ENCODE assay signal across 11 mouse cellular contexts in genomic region chr10:80321014-80321669, GRCm38 (mm10). TPM values are rescaled to one million over a fixed set of nuclear protein-coding genes. Genes with fewer than 3 reads are reported as not detected.
DNase-seq lines count a peak whose midpoint lies in the region; ATAC-seq and TF ChIP-seq lines count a peak whose summit lies in the region.
"Had no signal": no experiment of that assay in that cellular context is flagged by ENCODE, and none has a peak within 500 bp of the region (broad histone marks: within the 10 kb centered on the region; RNA-seq: fewer than 3 reads in every experiment).

No protein-coding gene starts in this region.

- WGBS in stomach, embryonic 16.5 days, result 75% methylated on average over 6 of the region's 6 CpGs
- WGBS in stomach, postnatal 0 days, result 67% methylated on average over 6 of the region's 6 CpGs
- 57% methylated on average over 6 of the region's 6 CpGs for WGBS in macrophage (ENCODE audit: missing documents)

- no peak overlapping the region for H3K4me3 ChIP-seq in stomach, embryonic 16.5 days (replicated peaks; ENCODE audit: low read length)
- H3K4me3 ChIP-seq in stomach, postnatal 0 days (ENCODE audit: low read depth, low read length), result no peak overlapping the region
- H3K4me3 ChIP-seq in macrophage (ENCODE audit: inconsistent target), result peak overlapping the region; percentile 90; the same call in 1 of the 2 replicates

- DNase-seq in heart, adult 11 months, result peak; percentile 94
- no peak for DNase-seq in heart, postnatal 14 days
- DNase-seq in stomach, postnatal 0 days (ENCODE audit: low spot score), result no peak
- DNase-seq in cerebellum, postnatal 4 days (ENCODE audit: low spot score in 2 of 2), result no peak
- no peak for DNase-seq in layer of hippocampus, adult 9-11 months

- H3K79me2 ChIP-seq in macrophage (ENCODE audit: inconsistent target), result peaks cover 22% of the 10 kb centered on the region

- H3K9ac ChIP-seq in stomach, embryonic 16.5 days (ENCODE audit: low read length), result no peak overlapping the region; the same call in 1 of the 2 replicates
- no peak overlapping the region for H3K9ac ChIP-seq in stomach, postnatal 0 days (ENCODE audit: low read length)

- H3K9me3 ChIP-seq in stomach, embryonic 16.5 days (replicated peaks; ENCODE audit: control insufficient read depth, low read length), result no peaks in the 10 kb centered on the region
- no peaks in the 10 kb centered on the region for H3K9me3 ChIP-seq in stomach, postnatal 0 days (ENCODE audit: control insufficient read depth, low read length)
- H3K9me3 ChIP-seq: neural tube, embryonic 13.5 days; stomach, embryonic 15.5 days had no signal

- H3K4me1 ChIP-seq in stomach, embryonic 16.5 days (ENCODE audit: control insufficient read depth, insufficient read depth, low read length), result peaks cover 13% of the 10 kb centered on the region; the same call in 1 of the 2 replicates
- peaks cover 8% of the 10 kb centered on the region; the same call in 1 of the 2 replicates for H3K4me1 ChIP-seq in stomach, postnatal 0 days (replicated peaks; ENCODE audit: control insufficient read depth, insufficient read depth)

- no peak for ATAC-seq in stomach, embryonic 16.5 days (ENCODE audit: insufficient read depth, low FRiP score)
- ATAC-seq in stomach, postnatal 0 days (ENCODE audit: low FRiP score, low TSS enrichment), result no peak
- peak; percentile 42 for ATAC-seq in inflammation-experienced regulatory T-cells, adult 6 months

- peak overlapping the region; percentile 20; the same call in 1 of the 2 replicates for H3K4me2 ChIP-seq in stomach, embryonic 16.5 days (ENCODE audit: low read depth, low read length)
- H3K4me2 ChIP-seq in stomach, postnatal 0 days (replicated peaks; ENCODE audit: low read depth), result no peak overlapping the region

- peaks cover 5% of the 10 kb centered on the region; the same call in 1 of the 2 replicates for H3K36me3 ChIP-seq in stomach, embryonic 16.5 days (ENCODE audit: control insufficient read depth, insufficient read depth, low read length)
- peaks cover 8% of the 10 kb centered on the region; the same call in 1 of the 2 replicates for H3K36me3 ChIP-seq in stomach, postnatal 0 days (ENCODE audit: control insufficient read depth, insufficient read depth, low read length)
- H3K36me3 ChIP-seq in macrophage (ENCODE audit: inconsistent target), result no peaks in the 10 kb centered on the region; the same call in 1 of the 2 replicates
- H3K36me3 ChIP-seq: stomach, embryonic 15.5 days had no signal

- H3K27ac ChIP-seq in stomach, embryonic 16.5 days (ENCODE audit: low read length), result peak overlapping the region; percentile 5; the same call in 1 of the 2 replicates
- no peak overlapping the region for H3K27ac ChIP-seq in stomach, postnatal 0 days (replicated peaks)
- peak overlapping the region; percentile 76 for H3K27ac ChIP-seq in macrophage

- intact Hi-C loops in heart, postnatal 14 days (cut with DNase I), result no loop called here

- no peak for TF ChIP-seq EP300 in stomach, postnatal 0 days (optimal IDR thresholded peaks at IDR 0.05)

- TF ChIP-seq CTCF in stomach, postnatal 0 days (IDR thresholded peaks at IDR 0.05; ENCODE audit: low read depth), result no peak

- peaks cover 6% of the 10 kb centered on the region for H3K27me3 ChIP-seq in stomach, embryonic 16.5 days (ENCODE audit: control insufficient read depth, insufficient read depth, low read length)
- H3K27me3 ChIP-seq in stomach, postnatal 0 days (ENCODE audit: control insufficient read depth, insufficient read depth, low read length), result no peaks in the 10 kb centered on the region

RNA-seq across cellular contexts. Expression of gene 2310011J03Rik, which starts 0.8 kb away (rescaled TPM):
- 10 to 100 TPM; 13.3 to 15.0 TPM for total RNA-seq in heart, postnatal 14 days (2021)
- 46.6 and 48.1 TPM in 2 replicates for polyA plus RNA-seq in stomach, embryonic 16.5 days (2015; fragmentation: Nextera tagmentation; extraction: Ambion mirVana)
- polyA plus RNA-seq in stomach, postnatal 0 days (2015; fragmentation: Nextera tagmentation; extraction: Ambion mirVana), result 50.3 and 51.2 TPM in 2 replicates
- polyA plus RNA-seq in inflammation-experienced regulatory T-cells, adult 6 months (2017; shearing (Covaris generic)), result 10 to 100 TPM; 38.1 to 52.1 (median 41.8) TPM
- total RNA-seq in macrophage (2018; cell fraction: chromatin; rRNA removed), result 10 to 100 TPM in 22 of 26 experiments, 1 to 10 TPM in 4; 6.8 to 27.9 (median 18.6) TPM
- 10 to 100 TPM; 31.4 to 74.2 (median 50.9) TPM for total RNA-seq in macrophage (2018; cell fraction: cytosol; rRNA removed)
- 10 to 100 TPM; 10.6 to 50.1 (median 29.7) TPM for total RNA-seq in macrophage (2018; cell fraction: nucleus; rRNA removed)
- polyA plus RNA-seq in macrophage (2018), result 20.5 to 43.3 TPM (median 41.4 TPM) in 3 replicates

RNA-seq across cellular contexts. Expression of gene Pcsk4, which starts 8.2 kb away (rescaled TPM):
- total RNA-seq in heart, postnatal 14 days (2021), result 1 to 10 TPM; 1.0 to 1.7 TPM
- polyA plus RNA-seq in stomach, embryonic 16.5 days (2015; fragmentation: Nextera tagmentation; extraction: Ambion mirVana), result 3.7 and 4.4 TPM in 2 replicates
- 2.2 and 2.3 TPM in 2 replicates for polyA plus RNA-seq in stomach, postnatal 0 days (2015; fragmentation: Nextera tagmentation; extraction: Ambion mirVana)
- 10 to 100 TPM in 1 of 3 experiments, 1 to 10 TPM in 2; 2.2 to 10.8 (median 9.5) TPM for polyA plus RNA-seq in inflammation-experienced regulatory T-cells, adult 6 months (2017; shearing (Covaris generic))
- 1 to 10 TPM in 5 of 26 experiments, under 1 TPM in 12, not detected in 9; 0.44 to 2.4 (median 0.81) TPM for total RNA-seq in macrophage (2018; cell fraction: chromatin; rRNA removed)
- under 1 TPM in 25 of 26 experiments, not detected in 1; 0.12 to 0.75 (median 0.44) TPM for total RNA-seq in macrophage (2018; cell fraction: cytosol; rRNA removed)
- 1 to 10 TPM in 9 of 26 experiments, under 1 TPM in 11, not detected in 6; 0.31 to 5.3 (median 0.90) TPM for total RNA-seq in macrophage (2018; cell fraction: nucleus; rRNA removed)
- polyA plus RNA-seq in macrophage (2018), result 0.36 to 0.99 TPM (median 0.64 TPM) in 3 replicates

RNA-seq across cellular contexts. Expression of gene Reep6, which starts 8.6 kb away (rescaled TPM):
- 1 to 10 TPM; 2.0 to 2.6 TPM for total RNA-seq in heart, postnatal 14 days (2021)
- 45.2 and 51.1 TPM in 2 replicates for polyA plus RNA-seq in stomach, embryonic 16.5 days (2015; fragmentation: Nextera tagmentation; extraction: Ambion mirVana)
- 13.5 and 17.6 TPM in 2 replicates for polyA plus RNA-seq in stomach, postnatal 0 days (2015; fragmentation: Nextera tagmentation; extraction: Ambion mirVana)
- polyA plus RNA-seq in inflammation-experienced regulatory T-cells, adult 6 months (2017; shearing (Covaris generic)), result not detected
- under 1 TPM in 2 of 26 experiments, not detected in 24; 0.32 to 0.37 TPM for total RNA-seq in macrophage (2018; cell fraction: chromatin; rRNA removed)
- under 1 TPM in 24 of 26 experiments, not detected in 2; 0.05 to 0.48 (median 0.17) TPM for total RNA-seq in macrophage (2018; cell fraction: cytosol; rRNA removed)
- total RNA-seq in macrophage (2018; cell fraction: nucleus; rRNA removed), result under 1 TPM in 1 of 26 experiments, not detected in 25; 0.81 TPM
- polyA plus RNA-seq in macrophage (2018), result 0.14 to 0.42 TPM (median 0.14 TPM) in 3 replicates

RNA-seq across cellular contexts. Expression of gene Apc2, which starts 25.4 kb away (rescaled TPM):
- 1 to 10 TPM; 2.3 to 3.6 TPM for total RNA-seq in heart, postnatal 14 days (2021)
- polyA plus RNA-seq in stomach, embryonic 16.5 days (2015; fragmentation: Nextera tagmentation; extraction: Ambion mirVana), result 3.3 and 4.3 TPM in 2 replicates
- polyA plus RNA-seq in stomach, postnatal 0 days (2015; fragmentation: Nextera tagmentation; extraction: Ambion mirVana), result 1.2 and 1.3 TPM in 2 replicates
- polyA plus RNA-seq in inflammation-experienced regulatory T-cells, adult 6 months (2017; shearing (Covaris generic)), result under 1 TPM; 0.04 to 0.35 (median 0.05) TPM
- total RNA-seq in macrophage (2018; cell fraction: chromatin; rRNA removed), result 1 to 10 TPM in 1 of 26 experiments, under 1 TPM in 22, not detected in 3; 0.06 to 1.2 (median 0.46) TPM
- under 1 TPM; 0.03 to 0.24 (median 0.11) TPM for total RNA-seq in macrophage (2018; cell fraction: cytosol; rRNA removed)
- total RNA-seq in macrophage (2018; cell fraction: nucleus; rRNA removed), result under 1 TPM in 24 of 26 experiments, not detected in 2; 0.06 to 0.78 (median 0.23) TPM
- 0.03 to 0.13 TPM (median 0.06 TPM) in 3 replicates for polyA plus RNA-seq in macrophage (2018)
- total RNA-seq: megakaryocyte-erythroid progenitor cell, adult 5-6 weeks had no signal

RNA-seq across cellular contexts. Expression of gene Adamtsl5, which starts 27.1 kb away (rescaled TPM):
- total RNA-seq in heart, postnatal 14 days (2021), result 10 to 100 TPM; 43.8 to 44.5 TPM
- 22.0 and 24.0 TPM in 2 replicates for polyA plus RNA-seq in stomach, embryonic 16.5 days (2015; fragmentation: Nextera tagmentation; extraction: Ambion mirVana)
- polyA plus RNA-seq in stomach, postnatal 0 days (2015; fragmentation: Nextera tagmentation; extraction: Ambion mirVana), result 12.2 and 12.8 TPM in 2 replicates
- not detected for polyA plus RNA-seq in inflammation-experienced regulatory T-cells, adult 6 months (2017; shearing (Covaris generic))
- total RNA-seq in macrophage (2018; cell fraction: chromatin; rRNA removed), result 10 to 100 TPM; 15.3 to 98.0 (median 38.8) TPM
- total RNA-seq in macrophage (2018; cell fraction: cytosol; rRNA removed), result 10 to 100 TPM in 11 of 26 experiments, 1 to 10 TPM in 15; 5.0 to 16.2 (median 8.8) TPM
- total RNA-seq in macrophage (2018; cell fraction: nucleus; rRNA removed), result 10 to 100 TPM in 21 of 26 experiments, 1 to 10 TPM in 5; 7.1 to 36.3 (median 17.7) TPM
- 4.7 to 10.2 TPM (median 8.1 TPM) in 3 replicates for polyA plus RNA-seq in macrophage (2018)

Comparison
In these comparisons a context has a peak if more than half of its experiments do, and no peak if none do; other contexts are left out.
1. RNA of gene Reep6, which starts 8.6 kb away (polyA plus RNA-seq): 45.2 to 51.1 TPM in stomach, embryonic 16.5 days and 13.5 to 17.6 TPM in stomach, postnatal 0 days; 0.14 to 0.42 TPM in macrophage and not detected in inflammation-experienced regulatory T-cells, adult 6 months; every median in the first group is over 10 times any median in the second.